Comparison of ENCODE assay signal across 8 mouse cellular contexts in the genomic region with DNA sequence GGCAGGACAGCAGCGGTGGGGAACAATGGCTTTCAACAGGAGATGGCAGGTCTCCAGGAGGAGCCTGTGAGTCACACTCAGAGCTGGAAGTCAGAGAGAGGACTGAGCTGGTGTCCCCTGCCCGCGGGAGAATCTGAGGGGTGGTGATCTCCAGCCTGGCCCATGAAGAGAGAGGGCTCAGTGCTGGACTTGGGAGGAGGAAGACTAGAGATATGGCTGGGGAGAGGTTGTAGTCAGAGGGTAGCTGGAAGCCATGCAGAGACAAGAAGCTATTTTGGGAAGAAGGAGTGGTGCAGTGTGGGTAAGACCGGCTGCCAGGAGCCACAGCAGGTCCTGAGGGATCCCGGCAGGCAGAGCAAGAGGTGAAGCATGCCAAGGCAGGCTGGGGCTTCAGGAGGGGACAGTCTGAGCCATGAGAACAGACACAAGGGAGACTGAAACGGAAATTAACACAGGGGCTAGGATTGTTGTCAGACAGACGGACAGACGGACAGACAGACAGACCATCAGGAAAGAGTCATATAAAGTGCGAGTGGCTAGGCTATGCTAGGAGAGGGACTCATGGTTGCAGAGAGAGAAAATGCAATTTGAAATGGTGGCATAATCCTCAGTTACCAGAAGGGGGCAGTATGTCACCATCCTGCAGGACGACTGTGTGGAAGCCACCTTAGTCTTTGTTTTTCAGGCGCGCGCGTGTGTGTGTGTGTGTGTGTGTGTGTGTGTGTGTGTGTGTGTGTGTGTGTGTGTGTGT. TPM values are rescaled to one million over a fixed set of nuclear protein-coding genes. Genes with fewer than 3 reads are reported as not detected.
DNase-seq lines count a peak whose midpoint lies in the region; ATAC-seq lines count a peak whose summit lies in the region.

No protein-coding gene starts in this region.

- H3K4me3 ChIP-seq in brown adipose tissue, adult 24 weeks (ENCODE audit: insufficient read depth, low read depth, low read length), result peak overlapping the region; percentile 48
- no peak overlapping the region for H3K4me3 ChIP-seq in forebrain, embryonic 10.5 days
- no peak overlapping the region for H3K4me3 ChIP-seq in limb, embryonic 13.5 days
- no peak overlapping the region for H3K4me3 ChIP-seq in neural tube, embryonic 11.5 days (ENCODE audit: low read depth, low read length)

- H3K4me2 ChIP-seq in limb, embryonic 13.5 days (replicated peaks), result no peak overlapping the region
- no peak overlapping the region for H3K4me2 ChIP-seq in neural tube, embryonic 11.5 days (ENCODE audit: low read depth)

- no peak overlapping the region; the same call in 1 of the 2 replicates for H3K9ac ChIP-seq in limb, embryonic 13.5 days
- no peak overlapping the region; the same call in 1 of the 2 replicates for H3K9ac ChIP-seq in neural tube, embryonic 11.5 days (ENCODE audit: low read length)

- 34% methylated on average over 14 of the region's 14 CpGs for WGBS in forebrain, embryonic 10.5 days
- 30% methylated on average over 12 of the region's 14 CpGs for WGBS in limb, embryonic 13.5 days
- WGBS in neural tube, embryonic 11.5 days, result 31% methylated on average over 14 of the region's 14 CpGs

- intact Hi-C loops in heart, postnatal 14 days (cut with DNase I), result loop anchor here (2.0 kb wide), 2 partner anchors 45 to 71 kb away; no protein-coding TSS in a partner anchor

- DNase-seq in urinary bladder, postnatal 14 days (ENCODE audit: low spot score), result peak; percentile 49
- DNase-seq in urinary bladder, postnatal 10 days (ENCODE audit: low spot score), result no peak
- peak; percentile 54 for DNase-seq in forebrain, embryonic 10.5 days (ENCODE audit: extremely low spot score, low spot score)
- DNase-seq in heart, postnatal 14 days, result peak; percentile 67 to 71
- DNase-seq in neural tube, embryonic 11.5 days (ENCODE audit: low spot score), result peak; percentile 31
- DNase-seq in right cerebral cortex, postnatal 25 days, result no peak

- no peaks in the 10 kb centered on the region for H3K9me3 ChIP-seq in forebrain, embryonic 10.5 days
- no peaks in the 10 kb centered on the region for H3K9me3 ChIP-seq in limb, embryonic 13.5 days
- no peaks in the 10 kb centered on the region for H3K9me3 ChIP-seq in neural tube, embryonic 11.5 days (ENCODE audit: control insufficient read depth, low read length)

- H3K36me3 ChIP-seq in forebrain, embryonic 10.5 days (replicated peaks), result no peaks in the 10 kb centered on the region
- no peaks in the 10 kb centered on the region for H3K36me3 ChIP-seq in limb, embryonic 13.5 days
- H3K36me3 ChIP-seq in neural tube, embryonic 11.5 days (ENCODE audit: control insufficient read depth, insufficient read depth, low read length), result no peaks in the 10 kb centered on the region

- no peaks in the 10 kb centered on the region for H3K27me3 ChIP-seq in forebrain, embryonic 10.5 days (ENCODE audit: poor library complexity, severe bottlenecking)
- no peaks in the 10 kb centered on the region for H3K27me3 ChIP-seq in limb, embryonic 13.5 days
- no peaks in the 10 kb centered on the region for H3K27me3 ChIP-seq in neural tube, embryonic 11.5 days (ENCODE audit: control insufficient read depth, insufficient read depth, low read length)

- peak; percentile 42; the same call in 1 of the 2 replicates for ATAC-seq in limb, embryonic 13.5 days (ENCODE audit: low FRiP score, low read depth)
- ATAC-seq in neural tube, embryonic 11.5 days (ENCODE audit: insufficient read depth, low FRiP score, low TSS enrichment), result 0 out of 2 replicates have a peak, but pooled peaks have one; percentile 38

- H3K4me1 ChIP-seq in brown adipose tissue, adult 24 weeks (ENCODE audit: control insufficient read depth, insufficient read depth, insufficient read length, low read length), result peaks cover 7% of the 10 kb centered on the region
- no peaks in the 10 kb centered on the region for H3K4me1 ChIP-seq in forebrain, embryonic 10.5 days
- peaks cover 6% of the 10 kb centered on the region; the same call in 1 of the 2 replicates for H3K4me1 ChIP-seq in limb, embryonic 13.5 days
- no peaks in the 10 kb centered on the region for H3K4me1 ChIP-seq in neural tube, embryonic 11.5 days (ENCODE audit: control insufficient read depth, insufficient read depth, low read length)

- peak overlapping the region; percentile 94 for H3K27ac ChIP-seq in brown adipose tissue, adult 24 weeks (replicated peaks; ENCODE audit: low read depth, low read length)
- H3K27ac ChIP-seq in forebrain, embryonic 10.5 days, result peak overlapping the region; percentile 48; the same call in 1 of the 2 replicates
- H3K27ac ChIP-seq in limb, embryonic 13.5 days, result no peak overlapping the region
- no peak overlapping the region for H3K27ac ChIP-seq in neural tube, embryonic 11.5 days (ENCODE audit: low read depth, low read length)

RNA-seq across cellular contexts. Expression of a gene that starts 4.2 kb away (rescaled TPM):
- polyA plus RNA-seq in brown adipose tissue, adult 24 weeks (2012; ENCODE audit: insufficient read depth, insufficient read length, missing spikeins), result 1.6 and 2.8 TPM in 2 replicates
- not detected in 2 replicates for polyA plus RNA-seq in forebrain, embryonic 10.5 days (2016; fragmentation: Nextera tagmentation; extraction: Ambion mirVana)
- total RNA-seq in heart, postnatal 14 days (2021), result 100 to 1,000 TPM; 105 to 114 TPM
- polyA plus RNA-seq in limb, embryonic 13.5 days (2015; fragmentation: Nextera tagmentation; extraction: Ambion mirVana), result 0.70 and 1.0 TPM in 2 replicates
- polyA plus RNA-seq in neural tube, embryonic 11.5 days (2014; fragmentation: Nextera tagmentation; extraction: Ambion mirVana), result 0.32 and 0.33 TPM in 2 replicates

RNA-seq across cellular contexts. Expression of a gene that starts 42.1 kb away (rescaled TPM):
- polyA plus RNA-seq in brown adipose tissue, adult 24 weeks (2012; ENCODE audit: insufficient read depth, insufficient read length, missing spikeins), result 1.0 and 1.1 TPM in 2 replicates
- 4.7 and 4.8 TPM in 2 replicates for polyA plus RNA-seq in forebrain, embryonic 10.5 days (2016; fragmentation: Nextera tagmentation; extraction: Ambion mirVana)
- total RNA-seq in heart, postnatal 14 days (2021), result 1 to 10 TPM; 3.4 TPM
- 10.2 and 11.0 TPM in 2 replicates for polyA plus RNA-seq in limb, embryonic 13.5 days (2015; fragmentation: Nextera tagmentation; extraction: Ambion mirVana)
- polyA plus RNA-seq in neural tube, embryonic 11.5 days (2014; fragmentation: Nextera tagmentation; extraction: Ambion mirVana), result 2.7 and 2.9 TPM in 2 replicates

RNA-seq across cellular contexts. Expression of a gene that starts 43.1 kb away (rescaled TPM):
- 3.1 and 7.0 TPM in 2 replicates for polyA plus RNA-seq in brown adipose tissue, adult 24 weeks (2012; ENCODE audit: insufficient read depth, insufficient read length, missing spikeins)
- polyA plus RNA-seq in forebrain, embryonic 10.5 days (2016; fragmentation: Nextera tagmentation; extraction: Ambion mirVana), result 3.3 and 4.2 TPM in 2 replicates
- 10 to 100 TPM; 15.8 to 21.4 TPM for total RNA-seq in heart, postnatal 14 days (2021)
- 4.5 and 6.4 TPM in 2 replicates for polyA plus RNA-seq in limb, embryonic 13.5 days (2015; fragmentation: Nextera tagmentation; extraction: Ambion mirVana)
- polyA plus RNA-seq in neural tube, embryonic 11.5 days (2014; fragmentation: Nextera tagmentation; extraction: Ambion mirVana), result 1.3 and 1.6 TPM in 2 replicates

Comparison
In these comparisons a context has a peak if more than half of its experiments do, and no peak if none do; other contexts are left out.
1. DNase-seq: peak in urinary bladder, postnatal 14 days (single experiment), forebrain, embryonic 10.5 days (single experiment), heart, postnatal 14 days (2 of 2) and neural tube, embryonic 11.5 days (single experiment); none in urinary bladder, postnatal 10 days (single experiment) and right cerebral cortex, postnatal 25 days (single experiment).
2. H3K27ac ChIP-seq: peak in brown adipose tissue, adult 24 weeks (single experiment) and forebrain, embryonic 10.5 days (single experiment); none in limb, embryonic 13.5 days (single experiment) and neural tube, embryonic 11.5 days (single experiment).